Mouse (Mus musculus) stomach, embryonic 15.5 days (tissue): ENCODE data around the gene Phf3. TPM values are rescaled to one million over a fixed set of nuclear protein-coding genes. Genes with fewer than 3 reads are reported as not detected.

Experiments
- ATAC-seq: fragments of 200-750 bp; cut with Nextera tagmentation; 2 replicates; pipeline ENCODE4 v1.8.0; 2017; ENCODE audit warnings: low read depth, moderate number of reproducible peaks, moderate TSS enrichment; ENCODE audit not compliant: insufficient read depth, low FRiP score
- H3K27ac ChIP-seq: fragments of 300-500 bp; sonication (generic); 2 replicates; pipeline ENCODE4 v1.5.1; 2015; ENCODE audit warnings: mild to moderate bottlenecking, inconsistent platforms
- H3K27me3 ChIP-seq: fragments of 300-500 bp; sonication (generic); replicated peaks from 2 replicates; pipeline ENCODE4 v1.6.1; 2015; ENCODE audit warnings: inconsistent platforms
- H3K36me3 ChIP-seq: fragments of 300-500 bp; sonication (generic); 2 replicates; pipeline ENCODE4 v1.6.1; 2015; ENCODE audit warnings: inconsistent platforms
- H3K4me1 ChIP-seq: fragments of 300-500 bp; sonication (generic); 2 replicates; pipeline ENCODE4 v1.6.1; 2015; ENCODE audit warnings: inconsistent platforms
- H3K4me2 ChIP-seq: fragments of 300-500 bp; sonication (generic); 2 replicates; pipeline ENCODE4 v1.6.1; 2015; ENCODE audit warnings: mild to moderate bottlenecking, inconsistent platforms
- H3K4me3 ChIP-seq: fragments of 300-500 bp; sonication (generic); replicated peaks from 2 replicates; pipeline ENCODE4 v1.5.1; 2015; ENCODE audit warnings: inconsistent platforms
- H3K9ac ChIP-seq: fragments of 300-500 bp; sonication (generic); 2 replicates; pipeline ENCODE4 v1.6.1; 2015; ENCODE audit warnings: inconsistent platforms
- H3K9me3 ChIP-seq: fragments of 300-500 bp; sonication (generic); 2 replicates; pipeline ENCODE4 v1.6.1; 2016; ENCODE audit warnings: inconsistent platforms
- WGBS: fragments of 180-500 bp; shearing (Covaris S2); methylation state at CpG from one replicate; pipeline ENCODE4 v1.1.7; 2015; 5-methylcytosine and 5-hydroxymethylcytosine counted together
- polyA plus RNA-seq: library from polyadenylated mRNA; unstranded; fragments of >200 nt; fragmentation: Nextera tagmentation; extraction: Ambion mirVana; gene quantifications from 2 replicates; pipeline ENCODE4 v1.2.1, GENCODE M21; 2015

Gene Phf3
- polyA plus RNA-seq, 1 experiment from 2014 or later: 36.7 TPM

GRCm38 (mm10) chr1:30874261-30875131 is 775 bp upstream of the Phf3 start:
- no peak for ATAC-seq
- H3K4me3 ChIP-seq: peak overlapping the region; percentile 90
- no peaks in the 10 kb centered on the region for H3K27me3 ChIP-seq
- H3K9me3 ChIP-seq: no peaks in the 10 kb centered on the region
- 31% methylated on average over 15 of the region's 15 CpGs for WGBS
- H3K4me1 ChIP-seq: 0 out of 2 replicates have a peak, but pooled peaks cover 4% of the 10 kb centered on the region
- no peaks in the 10 kb centered on the region for H3K36me3 ChIP-seq
- H3K27ac ChIP-seq: peak overlapping the region; percentile 97
- H3K9ac ChIP-seq: peak overlapping the region; percentile 94; the same call in 1 of the 2 replicates
- H3K4me2 ChIP-seq: peak overlapping the region; percentile 66

- Histone ChIP-seq H3K9ac (peak overlapping the region; percentile 94), H3K9me3 (no peaks in the 10 kb centered on the region), H3K36me3 (no peaks in the 10 kb centered on the region), H3K4me1 (0 out of 2 replicates have a peak, but pooled peaks cover 4% of the 10 kb centered on the region), H3K27me3 (no peaks in the 10 kb centered on the region), H3K27ac (peak overlapping the region; percentile 97), H3K4me3 (peak overlapping the region; percentile 90), H3K4me2 (peak overlapping the region; percentile 66)
- ATAC-seq: peak; percentile 79
- WGBS: under 1% methylated on average over 55 of the region's 79 CpGs
Observed at GRCm38 (mm10) chr1:30872836-30873540, 733 bp downstream of the Phf3 start.

GRCm38 (mm10) chr1:30867786-30868185 is 5.9 kb downstream of the Phf3 start:
- no peak overlapping the region for H3K4me2 ChIP-seq
- no peak overlapping the region for H3K27ac ChIP-seq
- 0 out of 2 replicates have a peak, but pooled peaks cover 4% of the 10 kb centered on the region for H3K4me1 ChIP-seq
- H3K9ac ChIP-seq: no peak overlapping the region
- 81% methylated on average over 4 of the region's 4 CpGs for WGBS
- H3K36me3 ChIP-seq: no peaks in the 10 kb centered on the region
- no peaks in the 10 kb centered on the region for H3K9me3 ChIP-seq
- H3K27me3 ChIP-seq: no peaks in the 10 kb centered on the region
- ATAC-seq: no peak
- no peak overlapping the region for H3K4me3 ChIP-seq

- H3K27me3 ChIP-seq: no peaks in the 10 kb centered on the region
- no peak for ATAC-seq
- H3K36me3 ChIP-seq: no peaks in the 10 kb centered on the region
- 92% methylated on average over 3 of the region's 3 CpGs for WGBS
- H3K9me3 ChIP-seq: no peaks in the 10 kb centered on the region
- H3K4me3 ChIP-seq: no peak overlapping the region
- no peak overlapping the region for H3K4me2 ChIP-seq
- no peaks in the 10 kb centered on the region for H3K4me1 ChIP-seq
- no peak overlapping the region for H3K27ac ChIP-seq
- H3K9ac ChIP-seq: no peak overlapping the region
Observed at GRCm38 (mm10) chr1:30852518-30852917, 21.2 kb downstream of the Phf3 start.

GRCm38 (mm10) chr1:30851920-30852319 is 21.8 kb downstream of the Phf3 start:
- Histone ChIP-seq H3K27ac (no peak overlapping the region), H3K4me1 (no peaks in the 10 kb centered on the region), H3K4me2 (no peak overlapping the region), H3K27me3 (no peaks in the 10 kb centered on the region), H3K9ac (no peak overlapping the region), H3K4me3 (no peak overlapping the region), H3K36me3 (no peaks in the 10 kb centered on the region), H3K9me3 (no peaks in the 10 kb centered on the region)
- 75% methylated on average over 3 of the region's 3 CpGs for WGBS
- no peak for ATAC-seq

GRCm38 (mm10) chr1:30850906-30851305 is 22.8 kb downstream of the Phf3 start:
- no peak overlapping the region for H3K4me2 ChIP-seq
- no peak overlapping the region for H3K9ac ChIP-seq
- no peak overlapping the region for H3K4me3 ChIP-seq
- no peak for ATAC-seq
- H3K27me3 ChIP-seq: no peaks in the 10 kb centered on the region
- WGBS: 79% methylated on average over 2 of the region's 2 CpGs
- H3K4me1 ChIP-seq: no peaks in the 10 kb centered on the region
- no peaks in the 10 kb centered on the region for H3K36me3 ChIP-seq
- no peaks in the 10 kb centered on the region for H3K9me3 ChIP-seq
- no peak overlapping the region for H3K27ac ChIP-seq

GRCm38 (mm10) chr1:30849955-30850354 is 23.8 kb downstream of the Phf3 start:
- Histone ChIP-seq H3K4me2 (no peak overlapping the region), H3K9ac (no peak overlapping the region), H3K9me3 (no peaks in the 10 kb centered on the region), H3K4me1 (no peaks in the 10 kb centered on the region), H3K36me3 (no peaks in the 10 kb centered on the region), H3K27ac (no peak overlapping the region), H3K27me3 (no peaks in the 10 kb centered on the region), H3K4me3 (no peak overlapping the region)
- 53% methylated on average over 3 of the region's 3 CpGs for WGBS
- ATAC-seq: no peak

GRCm38 (mm10) chr1:30847706-30848105 is 26.0 kb downstream of the Phf3 start:
- no peak overlapping the region for H3K27ac ChIP-seq
- H3K4me3 ChIP-seq: no peak overlapping the region
- 29% methylated on average over 1 of the region's 1 CpGs for WGBS
- H3K9me3 ChIP-seq: no peaks in the 10 kb centered on the region
- no peaks in the 10 kb centered on the region for H3K36me3 ChIP-seq
- no peaks in the 10 kb centered on the region for H3K27me3 ChIP-seq
- H3K9ac ChIP-seq: no peak overlapping the region
- no peak for ATAC-seq
- H3K4me1 ChIP-seq: no peaks in the 10 kb centered on the region
- H3K4me2 ChIP-seq: no peak overlapping the region

GRCm38 (mm10) chr1:30839662-30840061 is 34.1 kb downstream of the Phf3 start:
- no peak overlapping the region for H3K27ac ChIP-seq
- 63% methylated on average over 3 of the region's 3 CpGs for WGBS
- no peaks in the 10 kb centered on the region for H3K4me1 ChIP-seq
- peaks cover 3% of the 10 kb centered on the region; the same call in 1 of the 2 replicates for H3K36me3 ChIP-seq
- H3K9ac ChIP-seq: no peak overlapping the region
- H3K9me3 ChIP-seq: no peaks in the 10 kb centered on the region
- H3K4me3 ChIP-seq: no peak overlapping the region
- no peak for ATAC-seq
- H3K27me3 ChIP-seq: no peaks in the 10 kb centered on the region
- H3K4me2 ChIP-seq: no peak overlapping the region

GRCm38 (mm10) chr1:30835512-30835911 is 38.2 kb downstream of the Phf3 start:
- ATAC-seq: no peak
- H3K9ac ChIP-seq: no peak overlapping the region
- no peaks in the 10 kb centered on the region for H3K9me3 ChIP-seq
- H3K4me1 ChIP-seq: no peaks in the 10 kb centered on the region
- no peak overlapping the region for H3K4me3 ChIP-seq
- peaks cover 10% of the 10 kb centered on the region for H3K36me3 ChIP-seq
- no peaks in the 10 kb centered on the region for H3K27me3 ChIP-seq
- no peak overlapping the region for H3K4me2 ChIP-seq
- no peak overlapping the region for H3K27ac ChIP-seq
- WGBS: 92% methylated on average over 6 of the region's 6 CpGs

GRCm38 (mm10) chr1:30832778-30833177 is 40.9 kb downstream of the Phf3 start:
- H3K9ac ChIP-seq: no peak overlapping the region
- peaks cover 10% of the 10 kb centered on the region for H3K36me3 ChIP-seq
- no peaks in the 10 kb centered on the region for H3K4me1 ChIP-seq
- WGBS: 84% methylated on average over 4 of the region's 4 CpGs
- no peak overlapping the region for H3K4me3 ChIP-seq
- H3K9me3 ChIP-seq: no peaks in the 10 kb centered on the region
- H3K27ac ChIP-seq: no peak overlapping the region
- ATAC-seq: no peak
- H3K27me3 ChIP-seq: no peaks in the 10 kb centered on the region
- H3K4me2 ChIP-seq: no peak overlapping the region

GRCm38 (mm10) chr1:30819414-30819813 is 54.3 kb downstream of the Phf3 start:
- Histone ChIP-seq H3K4me2 (no peak overlapping the region), H3K4me1 (no peaks in the 10 kb centered on the region), H3K27ac (no peak overlapping the region), H3K4me3 (no peak overlapping the region), H3K9me3 (no peaks in the 10 kb centered on the region), H3K27me3 (no peaks in the 10 kb centered on the region), H3K9ac (no peak overlapping the region), H3K36me3 (peaks cover 13% of the 10 kb centered on the region; the same call in 1 of the 2 replicates)
- 87% methylated on average over 6 of the region's 6 CpGs for WGBS
- ATAC-seq: no peak
